Mouse (Mus musculus): ENCODE data around the gene Pparg. TPM values are rescaled to one million over a fixed set of nuclear protein-coding genes. Genes with fewer than 3 reads are reported as not detected.

The Pparg gene
- polyA plus RNA-seq, 1 experiment from 2014 or later: 5.7 TPM

- no peak; the same call in 1 of the 2 replicates for ATAC-seq (replicated peaks; ENCODE audit: low FRiP score)
- no peaks in the 10 kb centered on the region for H3K9me3 ChIP-seq (replicated peaks)
- 62% methylated on average over 6 of the region's 6 CpGs for WGBS
- H3K4me1 ChIP-seq: peaks cover 28% of the 10 kb centered on the region
- no peak overlapping the region for H3K9ac ChIP-seq
- no peak overlapping the region for H3K4me3 ChIP-seq (replicated peaks)
- no peaks in the 10 kb centered on the region for H3K36me3 ChIP-seq
- no peaks in the 10 kb centered on the region for H3K27me3 ChIP-seq
- H3K27ac ChIP-seq: peak overlapping the region; percentile 37
- H3K4me2 ChIP-seq: no peak overlapping the region
Observed at GRCm38 (mm10) chr6:115522691-115523146, 162.0 kb downstream of the Pparg start.

- Histone ChIP-seq H3K27me3 (no peaks in the 10 kb centered on the region), H3K9ac (no peak overlapping the region), H3K4me2 (no peak overlapping the region), H3K4me1 (peaks cover 28% of the 10 kb centered on the region), H3K4me3 (replicated peaks) (no peak overlapping the region), H3K27ac (peak overlapping the region; percentile 32; the same call in 1 of the 2 replicates), H3K36me3 (no peaks in the 10 kb centered on the region), H3K9me3 (replicated peaks) (no peaks in the 10 kb centered on the region)
- ATAC-seq (replicated peaks; ENCODE audit: low FRiP score): no peak
- 68% methylated on average over 9 of the region's 9 CpGs for WGBS
Observed at GRCm38 (mm10) chr6:115523201-115523600, 162.4 kb downstream of the Pparg start.

GRCm38 (mm10) chr6:115524449-115524990 lies 163.8 kb downstream of the Pparg start:
- 61% methylated on average over 9 of the region's 9 CpGs for WGBS
- ATAC-seq (replicated peaks; ENCODE audit: low FRiP score): peak; percentile 52; the same call in 1 of the 2 replicates

GRCm38 (mm10) chr6:115527418-115527817 lies 166.7 kb downstream of the Pparg start:
- H3K36me3 ChIP-seq: no peaks in the 10 kb centered on the region
- no peak for ATAC-seq (replicated peaks; ENCODE audit: low FRiP score)
- H3K9me3 ChIP-seq (replicated peaks): no peaks in the 10 kb centered on the region
- WGBS: 80% methylated on average over 3 of the region's 3 CpGs
- no peaks in the 10 kb centered on the region for H3K27me3 ChIP-seq
- no peak overlapping the region for H3K9ac ChIP-seq
- peaks cover 14% of the 10 kb centered on the region for H3K4me1 ChIP-seq
- H3K4me3 ChIP-seq (replicated peaks): no peak overlapping the region
- no peak overlapping the region for H3K27ac ChIP-seq
- no peak overlapping the region for H3K4me2 ChIP-seq

More at GRCm38 (mm10) chr6:115524449-115524990, 163.8 kb downstream of the Pparg start:
- H3K36me3 ChIP-seq: no peaks in the 10 kb centered on the region
- H3K4me2 ChIP-seq: no peak overlapping the region
- H3K27me3 ChIP-seq: no peaks in the 10 kb centered on the region
- H3K4me1 ChIP-seq: peaks cover 18% of the 10 kb centered on the region
- no peak overlapping the region for H3K4me3 ChIP-seq (replicated peaks)
- no peak overlapping the region for H3K9ac ChIP-seq
- no peaks in the 10 kb centered on the region for H3K9me3 ChIP-seq (replicated peaks)
- 0 out of 2 replicates have a peak overlapping the region, but pooled peaks have one; percentile 20 for H3K27ac ChIP-seq

- Histone ChIP-seq H3K36me3 (no peaks in the 10 kb centered on the region), H3K9ac (no peak overlapping the region), H3K27ac (no peak overlapping the region), H3K4me1 (peaks cover 14% of the 10 kb centered on the region), H3K4me3 (replicated peaks) (no peak overlapping the region), H3K27me3 (no peaks in the 10 kb centered on the region), H3K9me3 (replicated peaks) (no peaks in the 10 kb centered on the region), H3K4me2 (no peak overlapping the region)
- WGBS: 88% methylated on average over 4 of the region's 4 CpGs
- ATAC-seq (replicated peaks; ENCODE audit: low FRiP score): no peak
Observed at GRCm38 (mm10) chr6:115528372-115528771, 167.6 kb downstream of the Pparg start.

GRCm38 (mm10) chr6:115534617-115535016 lies 173.9 kb downstream of the Pparg start:
- Histone ChIP-seq H3K4me3 (replicated peaks) (no peak overlapping the region), H3K4me2 (no peak overlapping the region), H3K36me3 (no peaks in the 10 kb centered on the region), H3K9ac (no peak overlapping the region), H3K27ac (no peak overlapping the region), H3K27me3 (no peaks in the 10 kb centered on the region), H3K9me3 (replicated peaks) (no peaks in the 10 kb centered on the region), H3K4me1 (peaks cover 12% of the 10 kb centered on the region; the same call in 1 of the 2 replicates)
- WGBS: 60% methylated on average over 7 of the region's 7 CpGs
- ATAC-seq (replicated peaks; ENCODE audit: low FRiP score): no peak

GRCm38 (mm10) chr6:115536169-115536568 lies 175.4 kb downstream of the Pparg start:
- Histone ChIP-seq H3K27me3 (no peaks in the 10 kb centered on the region), H3K4me3 (replicated peaks) (no peak overlapping the region), H3K9ac (no peak overlapping the region), H3K4me2 (no peak overlapping the region), H3K4me1 (peaks cover 12% of the 10 kb centered on the region; the same call in 1 of the 2 replicates), H3K27ac (no peak overlapping the region), H3K9me3 (replicated peaks) (no peaks in the 10 kb centered on the region), H3K36me3 (no peaks in the 10 kb centered on the region)
- 88% methylated on average over 4 of the region's 4 CpGs for WGBS
- no peak for ATAC-seq (replicated peaks; ENCODE audit: low FRiP score)

- H3K27ac ChIP-seq: no peak overlapping the region
- 23% methylated on average over 26 of the region's 26 CpGs for WGBS
- ATAC-seq (replicated peaks; ENCODE audit: low FRiP score): peak; percentile 91
- no peaks in the 10 kb centered on the region for H3K27me3 ChIP-seq
- peak overlapping the region; percentile 61 for H3K4me2 ChIP-seq
- H3K4me1 ChIP-seq: peaks cover 24% of the 10 kb centered on the region
- H3K9me3 ChIP-seq (replicated peaks): no peaks in the 10 kb centered on the region
- peak overlapping the region; percentile 29 for H3K4me3 ChIP-seq (replicated peaks)
- H3K36me3 ChIP-seq: no peaks in the 10 kb centered on the region
- H3K9ac ChIP-seq: peak overlapping the region; percentile 35; the same call in 1 of the 2 replicates
Observed at GRCm38 (mm10) chr6:115538645-115539429, 178.1 kb downstream of the Pparg start.

Other genes with a start within 250 kb of the Pparg start
- gene Syn2, start 226.0 kb upstream of the Pparg start, polyA plus RNA-seq (2015; fragmentation: Nextera tagmentation; extraction: Ambion mirVana): 1.8 and 3.5 TPM in 2 replicates
- gene Gm17482, start 133.6 kb upstream of the Pparg start, polyA plus RNA-seq (2015; fragmentation: Nextera tagmentation; extraction: Ambion mirVana): not detected in 2 replicates
- 0.33 and 0.36 TPM in 2 replicates for gene Timp4, start 108.7 kb upstream of the Pparg start, polyA plus RNA-seq (2015; fragmentation: Nextera tagmentation; extraction: Ambion mirVana)
- gene Tsen2, start 183.7 kb downstream of the Pparg start, polyA plus RNA-seq (2015; fragmentation: Nextera tagmentation; extraction: Ambion mirVana): 31.3 and 32.9 TPM in 2 replicates
- 3.5 and 4.2 TPM in 2 replicates for gene Mkrn2os, start 231.6 kb downstream of the Pparg start, polyA plus RNA-seq (2015; fragmentation: Nextera tagmentation; extraction: Ambion mirVana)
- 27.6 and 28.2 TPM in 2 replicates for gene Mkrn2, start 241.0 kb downstream of the Pparg start, polyA plus RNA-seq (2015; fragmentation: Nextera tagmentation; extraction: Ambion mirVana)